Mouse (Mus musculus): ENCODE data around the gene Tmem45a. TPM values are rescaled to one million over a fixed set of nuclear protein-coding genes. Genes with fewer than 3 reads are reported as not detected.
"Not testable (repeated sequence)": the region's sequence is repeated elsewhere in the genome, so short reads cannot be mapped to it uniquely, and the experiment has no call there.

Tmem45a gene
- polyA plus RNA-seq (2015; fragmentation: Nextera tagmentation; extraction: Ambion mirVana), result 3.1 and 4.3 TPM in 2 replicates

GRCm38 (mm10) chr16:56885824-56886615, at the start of gene Tmem45a:
Tmem45a (minus strand) TSS chr16:56886166.
- H3K4me1 ChIP-seq, result peaks cover 4% of the 10 kb centered on the region
- ATAC-seq (replicated peaks), result peak; percentile 99
- H3K27me3 ChIP-seq (replicated peaks), result no peaks in the 10 kb centered on the region
- H3K9ac ChIP-seq, result peak within 1 kb of the TSS; percentile 32
- H3K36me3 ChIP-seq (replicated peaks), result no peaks in the 10 kb centered on the region
- WGBS, result 5% methylated on average over 25 of the region's 25 CpGs
- no peaks in the 10 kb centered on the region for H3K9me3 ChIP-seq
- peak within 1 kb of the TSS; percentile 51 for H3K4me3 ChIP-seq
- peak within 1 kb of the TSS; percentile 92 for H3K4me2 ChIP-seq
- H3K27ac ChIP-seq, result no peak within 1 kb of the TSS

- 40% methylated on average over 3 of the region's 3 CpGs for WGBS
- peak; percentile 84 for ATAC-seq (replicated peaks)
- Histone ChIP-seq H3K4me3 (no peak within 1 kb of the TSS), H3K9me3 (no peaks in the 10 kb centered on the region), H3K27ac (no peak within 1 kb of the TSS), H3K9ac (no peak within 1 kb of the TSS), H3K4me1 (peaks cover 2% of the 10 kb centered on the region; the same call in 1 of the 2 replicates), H3K36me3 (replicated peaks) (no peaks in the 10 kb centered on the region), H3K27me3 (replicated peaks) (no peaks in the 10 kb centered on the region), H3K4me2 (no peak within 1 kb of the TSS)
Measured at GRCm38 (mm10) chr16:56928023-56928422, 42.1 kb upstream of the Tmem45a start, which contains the start of gene Lnp1. Lnp1 (minus strand) TSS chr16:56928061.

GRCm38 (mm10) chr16:56920102-56920657, 34.2 kb upstream of the Tmem45a start:
- Histone ChIP-seq H3K4me1 (no peaks in the 10 kb centered on the region), H3K9ac (no peak overlapping the region), H3K4me2 (no peak overlapping the region), H3K9me3 (no peaks in the 10 kb centered on the region), H3K27ac (no peak overlapping the region), H3K36me3 (replicated peaks) (no peaks in the 10 kb centered on the region), H3K4me3 (no peak overlapping the region), H3K27me3 (replicated peaks) (no peaks in the 10 kb centered on the region)
- 34% methylated on average over 8 of the region's 8 CpGs for WGBS
- ATAC-seq (replicated peaks), result peak; percentile 91

GRCm38 (mm10) chr16:56917230-56917629, 31.3 kb upstream of the Tmem45a start:
- Histone ChIP-seq H3K9me3 (no peaks in the 10 kb centered on the region), H3K36me3 (replicated peaks) (no peaks in the 10 kb centered on the region), H3K4me1 (no peaks in the 10 kb centered on the region), H3K9ac (no peak overlapping the region), H3K27me3 (replicated peaks) (no peaks in the 10 kb centered on the region), H3K4me2 (no peak overlapping the region), H3K27ac (no peak overlapping the region), H3K4me3 (no peak overlapping the region)
- no peak for ATAC-seq (replicated peaks)
- WGBS, result 86% methylated on average over 7 of the region's 7 CpGs

- H3K9me3 ChIP-seq, result no peaks in the 10 kb centered on the region
- H3K4me3 ChIP-seq, result no peak overlapping the region
- WGBS, result 56% methylated on average over 5 of the region's 5 CpGs
- no peaks in the 10 kb centered on the region for H3K27me3 ChIP-seq (replicated peaks)
- no peak overlapping the region for H3K27ac ChIP-seq
- no peak for ATAC-seq (replicated peaks)
- no peak overlapping the region for H3K4me2 ChIP-seq
- no peak overlapping the region for H3K9ac ChIP-seq
- no peaks in the 10 kb centered on the region for H3K36me3 ChIP-seq (replicated peaks)
- no peaks in the 10 kb centered on the region for H3K4me1 ChIP-seq
Measured at GRCm38 (mm10) chr16:56908986-56909385, 23.0 kb upstream of the Tmem45a start.

GRCm38 (mm10) chr16:56902206-56902605, 16.2 kb upstream of the Tmem45a start:
- H3K36me3 ChIP-seq (replicated peaks); H3K9ac ChIP-seq; H3K4me3 ChIP-seq; H3K4me2 ChIP-seq; ATAC-seq (replicated peaks); H3K27me3 ChIP-seq (replicated peaks); H3K9me3 ChIP-seq; H3K4me1 ChIP-seq; H3K27ac ChIP-seq: not testable (repeated sequence)
- WGBS, result 74% methylated on average over 3 of the region's 3 CpGs

GRCm38 (mm10) chr16:56891583-56891982, 5.6 kb upstream of the Tmem45a start:
- Histone ChIP-seq H3K4me3 (no peak overlapping the region), H3K4me2 (no peak overlapping the region), H3K4me1 (no peaks in the 10 kb centered on the region), H3K27me3 (replicated peaks) (no peaks in the 10 kb centered on the region), H3K9me3 (no peaks in the 10 kb centered on the region), H3K36me3 (replicated peaks) (no peaks in the 10 kb centered on the region), H3K27ac (no peak overlapping the region), H3K9ac (no peak overlapping the region)
- WGBS, result 93% methylated on average over 5 of the region's 5 CpGs
- ATAC-seq (replicated peaks), result no peak

GRCm38 (mm10) chr16:56886616-56887116, 700 bp upstream of the Tmem45a start:
- no peak overlapping the region for H3K9ac ChIP-seq
- peak overlapping the region; percentile 51 for H3K4me3 ChIP-seq
- no peak overlapping the region for H3K27ac ChIP-seq
- H3K9me3 ChIP-seq, result no peaks in the 10 kb centered on the region
- 16% methylated on average over 9 of the region's 9 CpGs for WGBS
- H3K4me1 ChIP-seq, result peaks cover 4% of the 10 kb centered on the region
- H3K36me3 ChIP-seq (replicated peaks), result no peaks in the 10 kb centered on the region
- ATAC-seq (replicated peaks), result peak; percentile 51; the same call in 1 of the 2 replicates
- no peaks in the 10 kb centered on the region for H3K27me3 ChIP-seq (replicated peaks)
- peak overlapping the region; percentile 92 for H3K4me2 ChIP-seq

- Histone ChIP-seq H3K4me3 (no peak overlapping the region), H3K9ac (no peak overlapping the region), H3K36me3 (replicated peaks) (no peaks in the 10 kb centered on the region), H3K4me2 (no peak overlapping the region), H3K27ac (no peak overlapping the region), H3K4me1 (peaks cover 4% of the 10 kb centered on the region), H3K27me3 (replicated peaks) (no peaks in the 10 kb centered on the region), H3K9me3 (no peaks in the 10 kb centered on the region)
- 96% methylated on average over 6 of the region's 6 CpGs for WGBS
- ATAC-seq (replicated peaks), result no peak
Measured at GRCm38 (mm10) chr16:56884811-56885210, 1.2 kb downstream of the Tmem45a start.

- H3K4me2 ChIP-seq, result no peak overlapping the region
- 23% methylated on average over 2 of the region's 2 CpGs for WGBS
- H3K27ac ChIP-seq, result no peak overlapping the region
- no peak overlapping the region for H3K4me3 ChIP-seq
- H3K27me3 ChIP-seq (replicated peaks), result no peaks in the 10 kb centered on the region
- H3K9ac ChIP-seq, result no peak overlapping the region
- no peaks in the 10 kb centered on the region for H3K9me3 ChIP-seq
- no peaks in the 10 kb centered on the region for H3K36me3 ChIP-seq (replicated peaks)
- no peak for ATAC-seq (replicated peaks)
- H3K4me1 ChIP-seq, result no peaks in the 10 kb centered on the region
Measured at GRCm38 (mm10) chr16:56873410-56873809, 12.6 kb downstream of the Tmem45a start.

- no peaks in the 10 kb centered on the region for H3K27me3 ChIP-seq (replicated peaks)
- no peak for ATAC-seq (replicated peaks)
- no peaks in the 10 kb centered on the region for H3K4me1 ChIP-seq
- H3K9me3 ChIP-seq, result no peaks in the 10 kb centered on the region
- H3K36me3 ChIP-seq (replicated peaks), result no peaks in the 10 kb centered on the region
- H3K4me3 ChIP-seq, result no peak overlapping the region
- no peak overlapping the region for H3K9ac ChIP-seq
- H3K27ac ChIP-seq, result no peak overlapping the region
- no peak overlapping the region for H3K4me2 ChIP-seq
- 84% methylated on average over 3 of the region's 3 CpGs for WGBS
Measured at GRCm38 (mm10) chr16:56870458-56870857, 15.5 kb downstream of the Tmem45a start.

- no peak overlapping the region for H3K4me2 ChIP-seq
- 90% methylated on average over 5 of the region's 5 CpGs for WGBS
- ATAC-seq (replicated peaks), result no peak
Measured at GRCm38 (mm10) chr16:56868361-56868760, 17.6 kb downstream of the Tmem45a start.

More at GRCm38 (mm10) chr16:56868361-56868760, 17.6 kb downstream of the Tmem45a start:
- Histone ChIP-seq H3K36me3 (replicated peaks) (no peaks in the 10 kb centered on the region), H3K4me1 (no peaks in the 10 kb centered on the region), H3K4me3 (no peak overlapping the region), H3K9me3 (no peaks in the 10 kb centered on the region), H3K27ac (no peak overlapping the region), H3K27me3 (replicated peaks) (no peaks in the 10 kb centered on the region), H3K9ac (no peak overlapping the region)

All from midbrain, embryonic 15.5 days (tissue).